In genomic region chr2:27715221-27715620, GRCm38 (mm10) we compare ENCODE assay signal across 11 mouse cellular contexts. TPM values are rescaled to one million over a fixed set of nuclear protein-coding genes. Genes with fewer than 3 reads are reported as not detected.
DNase-seq lines count a peak whose midpoint lies in the region; ATAC-seq and TF ChIP-seq lines count a peak whose summit lies in the region.
"Had no signal": no experiment of that assay in that cellular context is flagged by ENCODE, and none has a peak within 500 bp of the region (broad histone marks: within the 10 kb centered on the region; RNA-seq: fewer than 3 reads in every experiment).

No protein-coding gene starts in this region.

- peak overlapping the region; percentile 6; the same call in 1 of the 2 replicates for H3K27ac ChIP-seq in heart, adult 2 months
- H3K27ac ChIP-seq in liver, adult 2 months (replicated peaks; ENCODE audit: insufficient read depth, low read depth, low read length): peak overlapping the region; percentile 14
- H3K27ac ChIP-seq in limb, embryonic 15.5 days: peak overlapping the region; percentile 61
- H3K27ac ChIP-seq in macrophage: peak overlapping the region; percentile 87
- H3K27ac ChIP-seq: hindbrain, embryonic 14.5 days; neural tube, embryonic 15.5 days had no signal

- H3K4me1 ChIP-seq in heart, adult 2 months (ENCODE audit: control insufficient read depth, insufficient read depth, low read length): peaks cover 59% of the 10 kb centered on the region
- peaks cover 90% of the 10 kb centered on the region for H3K4me1 ChIP-seq in liver, adult 2 months (ENCODE audit: control insufficient read depth, insufficient read depth, low read length)
- peaks cover 97% of the 10 kb centered on the region for H3K4me1 ChIP-seq in limb, embryonic 15.5 days

- H3K4me2 ChIP-seq in limb, embryonic 15.5 days: no peak overlapping the region
- H3K4me2 ChIP-seq: hindbrain, embryonic 14.5 days; neural tube, embryonic 15.5 days had no signal

- ATAC-seq in limb, embryonic 15.5 days (ENCODE audit: insufficient number of reproducible peaks, low FRiP score, low TSS enrichment, low read depth): no peak

- no peaks in the 10 kb centered on the region for H3K9me3 ChIP-seq in limb, embryonic 15.5 days
- H3K9me3 ChIP-seq: neural tube, embryonic 15.5 days had no signal

- no peak for TF ChIP-seq EP300 in heart, adult 2 months (IDR thresholded peaks at IDR 0.05; ENCODE audit: insufficient read depth, low read depth, low read length)

- DNase-seq in heart, adult 2 months: no peak
- DNase-seq in heart, postnatal 10 days: no peak
- no peak for DNase-seq in liver, adult 2 months (ENCODE audit: extremely low read depth, low read depth, low spot score)
- no peak for DNase-seq in liver
- DNase-seq in urinary bladder, postnatal 10 days (ENCODE audit: low spot score): no peak
- DNase-seq in urinary bladder, postnatal 25 days (ENCODE audit: low spot score): no peak
- DNase-seq: cerebellum, adult 11 months had no signal

- WGBS in heart, adult 2 months: 42% methylated on average over 4 of the region's 4 CpGs
- WGBS in liver, adult 2 months: 13% methylated on average over 4 of the region's 4 CpGs
- 72% methylated on average over 4 of the region's 4 CpGs for WGBS in limb, embryonic 15.5 days
- WGBS in macrophage (ENCODE audit: missing documents): 86% methylated on average over 4 of the region's 4 CpGs

- no peak overlapping the region for H3K4me3 ChIP-seq in heart, adult 2 months
- no peak overlapping the region for H3K4me3 ChIP-seq in liver, adult 2 months (ENCODE audit: insufficient read depth, low read depth, low read length)
- H3K4me3 ChIP-seq in limb, embryonic 15.5 days: no peak overlapping the region
- no peak overlapping the region for H3K4me3 ChIP-seq in macrophage (ENCODE audit: inconsistent target)
- H3K4me3 ChIP-seq: neural tube, embryonic 15.5 days had no signal

- TF ChIP-seq POLR2A in heart, adult 2 months (IDR thresholded peaks at IDR 0.05; ENCODE audit: insufficient read depth, low read depth, low read length): no peak
- TF ChIP-seq POLR2A in liver, adult 2 months (IDR thresholded peaks at IDR 0.05; ENCODE audit: extremely low read depth, insufficient read depth, low read length): no peak

- H3K27me3 ChIP-seq in heart, adult 2 months (ENCODE audit: control insufficient read depth, insufficient read depth, low read length): no peaks in the 10 kb centered on the region
- H3K27me3 ChIP-seq in liver, adult 2 months (ENCODE audit: control insufficient read depth, insufficient read depth, low read length): no peaks in the 10 kb centered on the region
- no peaks in the 10 kb centered on the region for H3K27me3 ChIP-seq in limb, embryonic 15.5 days
- H3K27me3 ChIP-seq: neural tube, embryonic 15.5 days had no signal

- H3K36me3 ChIP-seq in heart, adult 2 months (ENCODE audit: control insufficient read depth, insufficient read depth, low read length): no peaks in the 10 kb centered on the region
- H3K36me3 ChIP-seq in liver, adult 2 months (ENCODE audit: control insufficient read depth, insufficient read depth, low read length): no peaks in the 10 kb centered on the region
- H3K36me3 ChIP-seq in limb, embryonic 15.5 days: no peaks in the 10 kb centered on the region
- no peaks in the 10 kb centered on the region for H3K36me3 ChIP-seq in macrophage (ENCODE audit: inconsistent target)
- H3K36me3 ChIP-seq: neural tube, embryonic 15.5 days had no signal

- no peak for TF ChIP-seq CTCF in heart, adult 2 months (IDR thresholded peaks at IDR 0.05)
- no peak for TF ChIP-seq CTCF in liver, adult 2 months (IDR thresholded peaks at IDR 0.05; ENCODE audit: low read depth, low read length)

- intact Hi-C loops in heart, adult 2 months (cut with DNase I): no loop called here
- intact Hi-C loops in heart, postnatal 10 days (cut with DNase I): no loop called here

- no peak overlapping the region for H3K9ac ChIP-seq in heart, adult 2 months (ENCODE audit: low read depth, low read length)
- H3K9ac ChIP-seq in liver, adult 2 months (ENCODE audit: low read depth, low read length): no peak overlapping the region
- no peak overlapping the region for H3K9ac ChIP-seq in limb, embryonic 15.5 days
- H3K9ac ChIP-seq: hindbrain, embryonic 14.5 days; neural tube, embryonic 15.5 days had no signal

- peaks cover 7% of the 10 kb centered on the region for H3K79me2 ChIP-seq in heart, adult 2 months (replicated peaks; ENCODE audit: control insufficient read depth, insufficient read depth, low read length)
- H3K79me2 ChIP-seq in liver, adult 2 months (ENCODE audit: control insufficient read depth, insufficient read depth, low read length): peaks cover 98% of the 10 kb centered on the region
- peaks cover 88% of the 10 kb centered on the region; the same call in 1 of the 2 replicates for H3K79me2 ChIP-seq in macrophage (ENCODE audit: inconsistent target)

RNA-seq across cellular contexts. Expression of gene Rxra, which starts 39.0 kb away (rescaled TPM):
- total RNA-seq in heart, adult 2 months (2021): 10 to 100 TPM; 45.1 to 52.0 TPM
- polyA plus RNA-seq in heart, adult 2 months (2012; rRNA removed): 42.7 and 52.6 TPM in 2 replicates
- total RNA-seq in heart, postnatal 10 days (2021): 10 to 100 TPM; 38.6 to 42.5 TPM
- total RNA-seq in liver, adult 2 months (2014; rRNA removed): 108 and 124 TPM in 2 replicates
- polyA plus RNA-seq in liver, adult 2 months (2012; rRNA removed): 303 and 313 TPM in 2 replicates
- 19.4 and 19.7 TPM in 2 replicates for polyA plus RNA-seq in limb, embryonic 15.5 days (2015; fragmentation: Nextera tagmentation; extraction: Ambion mirVana)
- 10 to 100 TPM in 21 of 26 experiments, 1 to 10 TPM in 5; 3.9 to 46.2 (median 29.2) TPM for total RNA-seq in macrophage (2018; cell fraction: chromatin; rRNA removed)
- total RNA-seq in macrophage (2018; cell fraction: cytosol; rRNA removed): 10 to 100 TPM; 24.1 to 65.6 (median 50.5) TPM
- total RNA-seq in macrophage (2018; cell fraction: nucleus; rRNA removed): 10 to 100 TPM in 25 of 26 experiments, 1 to 10 TPM in 1; 8.2 to 53.4 (median 42.8) TPM
- polyA plus RNA-seq in macrophage (2018): 41.3 to 42.8 TPM (median 41.9 TPM) in 3 replicates

Comparison
In these comparisons a context has a peak if more than half of its experiments do, and no peak if none do; other contexts are left out.
1. H3K27ac ChIP-seq: peak in every context shown above with its lines; median percentile 87 in macrophage; 61 in limb, embryonic 15.5 days; 14 in liver, adult 2 months; 6 in heart, adult 2 months.